ENCODE assay signal across 16 mouse cellular contexts in the genomic region with DNA sequence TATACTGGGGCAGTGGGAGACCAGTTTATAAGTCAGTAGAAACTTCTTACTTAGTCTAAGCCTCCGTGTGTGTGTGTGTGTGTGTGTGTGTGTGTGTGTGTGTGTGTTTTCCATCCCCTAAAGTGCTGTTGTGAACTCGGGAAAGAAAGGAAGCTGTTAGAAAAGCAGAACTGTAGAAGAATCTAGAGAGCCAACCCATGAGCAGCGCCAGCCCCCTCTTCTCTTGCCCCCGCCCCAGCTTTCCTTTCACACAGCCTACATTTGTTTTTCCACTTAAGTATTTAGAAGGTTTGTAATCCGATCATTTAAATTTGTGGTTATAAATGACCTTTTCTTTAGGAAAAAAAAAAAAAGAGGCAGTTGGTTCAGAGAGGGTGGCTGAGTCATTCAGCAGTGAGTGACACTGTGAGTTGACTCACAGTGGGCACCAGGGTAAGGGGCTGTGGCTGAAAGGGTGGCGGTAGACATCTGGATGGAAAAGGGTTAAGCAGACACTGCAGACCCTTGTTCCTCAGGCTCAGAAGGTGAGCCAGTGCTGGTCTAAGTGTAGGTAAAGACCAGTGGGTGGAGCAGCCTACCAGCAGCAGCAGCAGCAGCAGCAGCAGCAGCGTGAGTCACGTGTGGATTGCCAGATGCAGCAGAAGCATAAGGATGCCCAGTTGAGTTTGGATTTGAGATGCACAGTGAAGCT.
DNase-seq lines count a peak whose midpoint lies in the region; ATAC-seq and TF ChIP-seq lines count a peak whose summit lies in the region.
"Had no signal": no experiment of that assay in that cellular context is flagged by ENCODE, and none has a peak within 500 bp of the region (broad histone marks: within the 10 kb centered on the region; RNA-seq: fewer than 3 reads in every experiment).

No protein-coding gene starts in this region.

- TF ChIP-seq POLR2A in bone marrow macrophage, adult 2 months (IDR thresholded peaks at IDR 0.05; ENCODE audit: borderline replicate concordance, low read depth, low read length) = no peak

- TF ChIP-seq CTCF in bone marrow macrophage, adult 2 months (IDR thresholded peaks at IDR 0.05; ENCODE audit: low read depth, low read length) = no peak

- 0 out of 2 replicates have a peak, but pooled peaks have one; percentile 21 for ATAC-seq in frontal cortex, adult (ENCODE audit: low TSS enrichment)

- peaks cover 28% of the 10 kb centered on the region for H3K4me1 ChIP-seq in bone marrow macrophage, adult 2 months (ENCODE audit: control insufficient read depth, insufficient read depth, low read length)
- H3K4me1 ChIP-seq in megakaryocyte, embryonic 14.5 days = peaks cover 98% of the 10 kb centered on the region

- peak overlapping the region; percentile 5 for H3K27ac ChIP-seq in bone marrow macrophage, adult 2 months (ENCODE audit: insufficient read depth, low read depth, low read length)
- H3K27ac ChIP-seq: forebrain, embryonic 10.5 days had no signal

- DNase-seq in frontal cortex, postnatal 14 days (ENCODE audit: low spot score in 2 of 2) = no peak
- DNase-seq in CD4-positive helper T cell, adult 2 months (ENCODE audit: low read depth, low spot score) = peak; percentile 77
- no peak for DNase-seq in layer of hippocampus, postnatal 14 days (ENCODE audit: low spot score in 2 of 2)
- no peak for DNase-seq in neural tube, embryonic 10.5 days (ENCODE audit: extremely low spot score, low spot score)
- no peak for DNase-seq in c-Kit-positive CD71-positive TER-119-positive erythroid progenitor cells, embryonic 14.5 days (ENCODE audit: low spot score)
- DNase-seq: cerebellum, adult 9-11 months; heart, adult 18-20 months; kidney, adult 2 months; liver; lung, adult 2 months; right cerebral cortex, postnatal 14 days; thymus, adult 2 months had no signal

- H3K27me3 ChIP-seq in megakaryocyte, embryonic 14.5 days (replicated peaks) = no peaks in the 10 kb centered on the region

- no peak overlapping the region for H3K4me3 ChIP-seq in bone marrow macrophage, adult 2 months (ENCODE audit: insufficient read depth, low read length)
- H3K4me3 ChIP-seq in megakaryocyte, embryonic 14.5 days (replicated peaks) = peak overlapping the region; percentile 60
- H3K4me3 ChIP-seq: forebrain, embryonic 10.5 days had no signal

- peaks cover 52% of the 10 kb centered on the region for H3K36me3 ChIP-seq in megakaryocyte, embryonic 14.5 days (replicated peaks; ENCODE audit: low read length)
- H3K36me3 ChIP-seq: forebrain, embryonic 10.5 days had no signal

- no peaks in the 10 kb centered on the region for H3K9me3 ChIP-seq in megakaryocyte, embryonic 14.5 days
- H3K9me3 ChIP-seq: forebrain, embryonic 10.5 days had no signal
